Mouse (Mus musculus) urinary bladder, postnatal 25 days (tissue): ENCODE results near the gene Flt3.

Source experiments
- DNase-seq: peaks from one replicate; pipeline ENCODE4 v3.0.0; 2022; ENCODE audit warnings: low spot score

Gene Flt3

DNA sequence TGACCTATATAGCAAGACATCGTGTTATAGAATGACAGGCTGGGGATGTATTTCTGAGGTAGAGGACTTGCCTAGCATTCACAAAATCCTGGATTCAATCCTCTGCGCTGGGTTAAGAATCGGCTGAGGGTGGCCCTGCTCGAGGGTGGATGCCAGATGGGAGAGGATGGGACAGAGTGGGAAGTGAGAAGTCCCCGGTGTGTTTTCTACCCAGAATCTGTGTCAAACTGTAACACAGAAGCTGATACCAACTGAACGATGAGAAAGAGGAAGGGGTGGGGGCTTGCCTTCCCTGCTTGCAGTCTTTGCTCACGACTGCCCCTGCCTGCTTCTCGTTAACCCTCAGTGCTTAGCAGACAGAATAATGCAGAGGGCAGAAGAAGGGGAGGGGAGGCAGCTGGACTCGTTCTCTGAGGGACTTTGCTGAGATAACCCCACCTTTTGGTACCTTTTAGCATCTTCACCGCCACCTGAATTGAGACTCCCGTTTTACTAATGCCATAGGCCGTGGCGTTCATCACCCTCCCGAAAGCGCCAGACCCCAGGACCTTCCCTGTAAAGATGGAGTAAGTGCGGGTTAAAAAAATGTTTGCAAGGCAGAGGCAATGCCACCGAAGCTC is 46.0 kb downstream of the Flt3 start:
- DNase-seq, result no peak

DNA sequence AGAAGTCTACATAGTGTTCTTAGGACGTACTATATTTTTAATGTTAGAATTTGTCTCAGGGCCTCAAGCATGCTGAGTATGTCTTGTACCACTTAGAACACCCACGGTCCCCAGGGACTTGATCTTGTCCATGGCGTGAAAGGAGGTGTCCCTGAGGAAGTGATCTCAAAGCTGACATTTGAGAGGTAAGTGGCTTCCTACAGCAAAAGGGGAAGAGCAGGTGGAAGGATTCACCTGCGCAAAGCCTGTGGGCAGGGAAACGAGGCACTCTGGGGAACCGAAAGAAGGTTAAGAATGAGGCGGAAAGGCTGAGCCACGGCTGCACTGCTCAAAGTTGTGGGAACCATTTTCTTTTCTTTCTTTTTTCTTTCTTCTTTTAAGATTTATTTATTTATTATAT is 48.4 kb downstream of the Flt3 start:
- no peak for DNase-seq

DNA sequence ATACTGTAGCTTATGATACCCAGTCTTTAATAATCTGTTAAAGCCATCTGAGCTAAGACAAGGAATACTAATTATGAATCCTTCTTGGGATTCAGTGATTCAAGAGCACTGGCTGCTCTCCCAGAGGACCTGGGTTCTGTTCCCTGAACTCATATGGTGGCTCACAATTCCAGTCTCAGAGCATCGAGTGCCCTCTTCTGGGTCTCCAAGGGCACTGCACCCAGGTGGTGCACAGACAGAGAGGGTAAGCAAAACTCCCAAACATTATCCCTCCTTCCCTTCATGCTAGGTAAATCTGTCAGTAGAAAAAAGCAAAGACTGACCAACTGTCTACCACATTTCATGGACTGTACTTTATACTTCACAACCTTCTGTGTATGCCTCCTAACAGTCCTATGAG is 54.3 kb downstream of the Flt3 start:
- DNase-seq, result no peak

DNA sequence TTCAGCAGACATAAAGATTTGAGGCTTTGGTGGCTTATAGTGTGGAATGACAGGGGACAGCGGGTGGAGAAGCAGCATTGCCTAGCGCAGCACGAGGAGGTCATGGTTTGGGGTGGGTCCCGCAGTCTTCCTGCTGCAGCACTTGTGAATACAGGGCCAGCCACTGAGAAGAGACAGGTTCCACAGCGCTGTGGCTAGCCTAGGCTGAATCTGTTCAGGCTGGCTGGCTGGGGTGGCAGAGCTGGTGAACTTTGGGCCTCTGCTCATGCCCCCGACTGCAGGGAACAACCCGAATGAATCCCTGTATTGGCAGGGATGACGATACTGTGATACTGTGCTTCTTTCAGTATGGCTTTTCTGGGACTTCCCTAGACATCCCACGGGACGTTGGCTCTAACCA is 56.4 kb downstream of the Flt3 start:
- DNase-seq, result no peak

DNA sequence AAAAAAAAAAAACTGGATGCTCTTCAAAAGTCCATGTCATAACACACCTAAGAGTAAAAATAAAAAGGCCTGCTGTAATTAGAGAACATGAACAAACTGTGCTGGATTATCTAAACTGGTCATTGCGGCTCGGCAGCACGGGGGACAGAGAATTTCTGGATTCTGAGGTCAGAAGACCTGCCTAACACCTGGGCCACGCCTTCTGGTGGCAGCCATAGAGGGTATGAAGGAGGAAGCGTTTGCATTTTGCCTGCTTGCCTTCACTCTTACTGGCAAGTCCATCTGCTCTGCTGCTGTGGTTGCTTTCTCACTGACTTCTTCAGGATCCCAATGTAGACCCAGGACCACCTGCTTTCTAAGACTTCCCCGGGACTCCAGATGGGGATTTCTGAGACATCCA is 57.4 kb downstream of the Flt3 start:
- DNase-seq, result no peak

DNA sequence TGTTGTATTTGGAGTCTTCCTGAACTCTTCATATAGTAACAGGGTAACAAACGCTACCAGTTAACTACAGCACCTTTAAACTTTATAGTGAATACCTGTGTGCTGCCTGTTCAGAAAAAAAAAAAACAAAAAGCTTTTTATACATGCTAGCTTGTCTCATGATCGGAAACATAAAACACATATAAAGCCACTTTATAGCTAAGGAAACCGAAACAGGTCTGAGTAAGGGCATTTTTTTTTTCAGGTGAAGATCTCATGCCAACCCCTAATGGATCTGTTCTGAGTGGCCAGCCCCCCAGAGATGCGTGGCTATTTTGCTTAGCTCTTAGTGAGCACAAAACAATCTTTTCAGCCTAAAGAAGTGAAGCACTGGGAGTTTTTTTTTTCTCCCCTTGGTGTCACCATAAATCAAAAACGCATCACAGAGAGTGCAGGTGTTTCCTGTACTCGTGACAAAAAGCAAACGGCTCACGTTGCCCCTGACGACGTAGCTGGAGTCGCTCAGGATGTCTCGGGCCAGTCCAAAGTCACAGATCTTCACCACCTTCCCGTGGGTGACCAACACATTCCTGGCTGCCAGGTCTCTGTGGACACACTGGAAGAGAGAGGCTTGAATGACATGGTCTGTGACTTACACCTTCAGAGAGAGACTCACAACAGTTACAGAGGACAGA is 59.4 kb downstream of the Flt3 start:
- no peak for DNase-seq

DNA sequence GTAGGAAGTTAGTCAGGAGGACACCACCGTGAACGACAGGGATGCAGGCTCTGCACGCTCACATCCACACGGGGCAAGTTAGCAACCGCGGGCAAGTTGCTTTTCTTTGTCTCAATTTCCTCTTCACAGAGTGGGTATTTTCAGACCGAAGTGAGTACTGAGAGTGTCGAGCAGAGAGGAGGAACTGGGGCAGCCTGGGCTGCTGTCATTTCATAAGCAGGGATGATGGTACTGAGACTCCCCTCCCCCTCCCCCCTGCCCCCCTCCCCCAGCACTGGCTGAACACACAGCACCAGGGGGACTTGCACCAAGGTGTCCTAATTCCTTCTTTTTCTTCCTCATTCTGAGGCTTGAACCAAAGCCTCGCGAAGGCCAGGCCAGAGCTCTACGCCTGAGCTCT is 60.7 kb downstream of the Flt3 start:
- DNase-seq, result no peak

DNA sequence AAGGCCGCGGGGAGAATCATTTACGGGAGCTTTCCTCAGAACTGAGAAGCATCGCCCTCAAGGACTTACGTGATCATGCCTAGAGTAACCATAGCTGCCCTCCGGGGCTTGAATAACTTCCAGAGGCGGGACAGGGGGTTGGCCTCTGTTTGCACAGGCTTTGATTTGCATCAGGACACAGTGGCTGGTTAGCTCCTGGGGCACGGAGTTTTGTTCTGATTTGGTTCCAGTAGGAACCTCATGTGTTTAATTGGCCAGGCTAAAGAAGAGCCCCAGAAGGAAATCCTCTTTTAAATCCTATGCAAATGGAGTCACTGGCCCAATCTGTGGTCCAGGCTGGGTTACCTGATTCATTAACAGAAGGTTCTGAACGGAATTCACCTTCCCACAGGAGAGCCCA is 61.3 kb downstream of the Flt3 start:
- no peak for DNase-seq

DNA sequence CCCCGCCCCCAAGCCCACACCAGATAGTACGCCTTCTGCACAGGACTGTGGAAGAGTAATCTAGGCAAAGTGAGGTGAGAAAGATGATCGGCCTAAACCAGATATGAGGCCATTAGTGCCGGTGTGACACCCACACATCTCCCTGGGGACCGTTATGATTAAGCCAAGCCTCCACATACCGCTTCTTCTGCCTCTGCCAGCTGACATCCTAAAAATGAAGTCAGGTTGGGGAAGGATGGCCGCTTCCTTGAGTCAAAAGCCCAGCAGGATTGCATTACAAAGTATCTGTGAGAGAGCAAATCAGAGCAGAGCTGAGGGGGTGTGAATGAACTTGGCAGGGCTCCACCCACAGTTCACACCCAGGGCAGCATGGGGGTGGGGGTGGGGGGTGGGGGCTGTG is 67.6 kb downstream of the Flt3 start:
- DNase-seq, result no peak

DNA sequence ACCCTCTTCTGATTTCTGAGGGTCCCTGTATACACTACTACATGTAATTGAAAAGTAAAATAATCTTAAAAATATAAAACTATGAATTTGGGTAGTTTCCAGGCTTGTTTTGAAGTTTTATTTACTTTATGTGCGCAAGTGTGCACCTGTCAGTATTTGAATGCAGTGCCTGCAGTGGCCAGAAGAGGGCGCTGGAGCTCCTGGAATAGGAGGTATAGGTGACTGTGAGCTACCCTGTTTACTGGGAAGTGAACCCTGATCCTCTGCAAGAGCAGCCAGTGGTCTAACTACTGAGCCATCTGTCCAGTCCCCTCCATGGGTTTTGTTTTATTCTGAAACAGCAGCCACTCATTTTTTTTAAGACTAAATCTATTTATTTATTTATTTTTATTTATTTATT is 68.7 kb downstream of the Flt3 start:
- DNase-seq, result no peak

DNA sequence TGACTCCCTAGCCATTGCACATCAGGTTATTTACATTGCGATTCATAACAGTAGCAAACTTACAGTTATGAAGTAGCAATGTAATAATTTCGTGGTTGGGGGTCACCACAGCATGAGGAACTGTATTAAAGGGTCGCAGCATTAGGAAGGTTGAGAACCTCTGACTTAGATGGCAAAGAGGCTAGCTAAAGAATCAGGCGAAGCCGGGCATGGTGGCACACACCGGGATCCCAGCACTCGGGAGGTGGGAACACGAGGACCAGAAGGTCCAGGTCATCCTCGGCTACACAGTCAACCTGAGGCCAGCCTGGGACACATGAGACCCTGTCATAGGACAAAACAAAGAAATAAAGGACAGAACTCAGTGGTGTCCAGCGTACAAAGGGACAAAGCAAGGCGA is 70.3 kb downstream of the Flt3 start:
- DNase-seq, result no peak

DNA sequence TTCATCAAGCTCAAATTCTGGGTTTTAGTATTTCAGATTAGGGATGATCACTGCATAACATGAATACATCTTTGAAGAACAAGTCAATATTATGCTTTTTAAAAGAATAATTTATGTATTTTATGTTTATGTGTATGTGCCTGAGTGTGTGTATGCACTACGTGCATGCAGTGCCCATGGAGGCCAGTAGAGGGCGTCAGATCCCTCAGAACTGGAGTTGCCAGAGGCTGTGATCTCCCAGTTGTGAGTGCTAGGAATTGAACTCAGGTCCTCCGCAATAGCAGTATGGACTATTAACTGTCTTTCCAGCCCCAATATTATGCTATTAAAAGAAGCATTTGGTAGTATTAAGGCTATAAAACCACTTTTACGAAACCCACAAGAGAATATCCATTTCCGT is 72.7 kb downstream of the Flt3 start:
- no peak for DNase-seq

DNA sequence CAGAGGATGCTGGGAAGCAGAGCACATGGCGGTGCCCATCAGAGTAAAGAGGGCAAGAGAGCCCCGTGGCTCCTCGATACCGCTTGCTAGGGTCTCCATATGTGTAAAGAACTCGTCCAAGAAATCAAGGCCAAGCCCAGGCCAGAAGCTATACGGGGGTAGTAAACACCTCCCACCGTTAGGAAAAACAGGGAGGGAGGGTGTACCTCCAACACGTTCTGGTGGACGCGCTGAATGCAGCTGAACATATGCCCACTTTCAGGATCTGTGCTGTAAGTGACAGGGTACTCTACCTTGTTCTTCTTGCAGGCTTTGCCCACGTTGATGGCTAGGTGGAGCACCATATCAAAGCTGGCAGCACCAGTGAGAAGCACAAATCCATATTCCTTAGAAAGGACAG is 74.4 kb downstream of the Flt3 start:
- DNase-seq, result no peak

DNA sequence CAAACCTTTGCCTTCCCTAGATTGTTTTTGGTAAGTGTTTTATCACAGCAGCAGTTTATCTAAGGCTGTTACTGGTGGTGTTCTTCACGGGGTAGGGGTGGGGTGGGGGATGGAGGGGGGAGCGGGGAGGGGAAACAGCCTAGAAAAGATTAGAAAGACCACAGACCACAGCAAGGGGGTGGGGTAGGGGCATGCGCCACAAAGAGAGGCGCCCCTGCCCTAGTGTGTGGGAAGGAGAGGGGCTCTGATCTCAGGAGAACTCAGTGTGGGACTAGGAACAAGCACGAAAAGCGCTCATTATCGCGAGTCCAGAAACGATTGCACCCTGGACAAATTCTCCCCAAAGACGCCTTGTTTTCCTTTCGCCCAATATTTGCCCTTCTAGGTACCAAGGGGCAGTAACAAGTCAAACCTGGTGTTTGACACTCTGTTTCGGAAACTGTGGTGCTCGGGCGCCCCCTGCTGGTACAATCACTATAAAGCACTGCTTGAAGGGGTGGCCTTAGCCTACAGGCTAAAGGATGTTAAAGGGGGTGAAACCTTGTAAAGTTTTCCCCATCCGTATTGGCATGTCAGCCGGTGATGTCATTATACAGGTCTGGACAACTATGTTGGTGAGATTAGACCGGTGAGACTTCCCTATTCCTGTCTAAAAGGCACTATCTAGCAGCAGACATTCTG is 76.9 kb downstream of the Flt3 start:
- DNase-seq, result peak; percentile 78

DNA sequence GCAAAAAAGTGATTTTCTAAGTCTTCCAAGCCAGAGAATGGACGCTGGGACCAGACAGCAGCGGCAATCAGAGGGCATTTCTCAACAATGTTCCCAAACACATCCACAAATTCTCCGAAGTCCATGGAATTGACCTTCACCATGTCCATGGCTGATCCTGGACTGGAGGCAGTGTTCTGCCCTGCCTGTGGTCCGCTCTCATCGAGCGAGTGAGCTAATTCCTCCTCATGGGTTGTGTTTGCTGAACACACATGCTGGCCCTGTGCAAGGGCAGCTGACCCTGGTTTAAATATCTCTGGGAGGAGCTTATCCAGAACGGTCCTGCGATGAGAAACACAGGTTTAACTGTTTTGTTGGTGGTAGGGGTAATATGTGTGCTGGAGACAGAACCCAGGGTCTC is 78.1 kb downstream of the Flt3 start, which contains the start of gene Urad:
Gene Urad (minus strand): TSS at position 258 of the 400 bp plus-strand sequence.
- DNase-seq, result no peak

DNA sequence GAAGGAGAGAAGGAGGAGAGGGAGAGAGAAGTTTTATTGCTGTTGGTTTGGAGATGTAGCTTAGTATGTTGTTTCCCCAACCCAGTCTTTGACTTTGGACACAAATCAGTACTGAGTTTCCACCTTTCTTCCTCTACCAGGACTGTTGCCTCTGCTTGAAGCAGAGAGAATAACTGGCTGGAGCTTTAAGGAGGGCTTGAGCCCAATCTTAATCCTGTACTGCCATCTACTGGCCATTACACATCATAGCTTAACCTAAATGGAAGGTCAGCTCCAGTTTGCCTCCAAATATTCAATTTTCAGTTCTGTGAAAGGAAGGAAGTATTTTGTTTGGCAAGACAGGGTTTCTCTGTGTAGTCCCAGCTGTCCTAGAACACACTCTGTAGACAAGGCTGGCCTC is 80.6 kb downstream of the Flt3 start:
- DNase-seq, result no peak

DNA sequence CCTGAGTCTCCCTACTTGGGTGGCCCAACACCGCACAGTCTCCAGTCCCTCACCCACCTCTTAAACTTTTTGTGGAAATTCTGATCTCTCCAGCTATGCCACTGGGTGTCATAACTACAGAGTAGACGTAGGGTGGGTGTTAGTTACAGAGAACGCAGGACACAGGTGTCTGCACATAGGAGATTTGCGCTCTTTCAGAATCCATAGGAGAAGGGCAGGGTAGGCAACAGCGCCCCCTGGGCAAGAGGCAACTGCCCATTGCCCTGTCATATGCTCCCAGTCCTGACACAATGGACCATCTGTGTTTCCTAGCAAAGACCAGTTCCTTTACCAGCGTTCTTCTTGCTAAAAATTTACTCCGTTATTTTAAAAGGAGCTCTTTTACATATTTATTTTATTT is 82.3 kb downstream of the Flt3 start:
- DNase-seq, result no peak

DNA sequence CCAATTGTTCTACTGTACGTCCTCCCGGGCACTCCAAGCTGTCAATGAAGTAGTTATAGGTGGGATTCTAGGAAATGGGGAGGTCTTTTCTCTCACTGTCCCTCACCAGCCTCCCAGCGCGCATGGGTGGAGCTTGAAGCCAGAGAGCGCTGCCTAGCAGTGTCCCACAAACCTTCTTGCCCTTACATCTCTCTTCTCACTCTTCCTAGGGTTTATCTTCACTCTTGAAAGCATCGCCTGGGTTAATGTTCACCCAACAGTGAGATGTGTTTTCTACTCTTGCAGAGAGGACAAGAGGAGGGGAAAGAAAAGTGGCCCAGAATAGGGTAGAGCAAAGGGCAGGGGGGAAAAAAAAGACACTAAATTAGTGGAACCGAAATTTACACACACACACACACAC is 83.0 kb downstream of the Flt3 start:
- DNase-seq, result no peak

DNA sequence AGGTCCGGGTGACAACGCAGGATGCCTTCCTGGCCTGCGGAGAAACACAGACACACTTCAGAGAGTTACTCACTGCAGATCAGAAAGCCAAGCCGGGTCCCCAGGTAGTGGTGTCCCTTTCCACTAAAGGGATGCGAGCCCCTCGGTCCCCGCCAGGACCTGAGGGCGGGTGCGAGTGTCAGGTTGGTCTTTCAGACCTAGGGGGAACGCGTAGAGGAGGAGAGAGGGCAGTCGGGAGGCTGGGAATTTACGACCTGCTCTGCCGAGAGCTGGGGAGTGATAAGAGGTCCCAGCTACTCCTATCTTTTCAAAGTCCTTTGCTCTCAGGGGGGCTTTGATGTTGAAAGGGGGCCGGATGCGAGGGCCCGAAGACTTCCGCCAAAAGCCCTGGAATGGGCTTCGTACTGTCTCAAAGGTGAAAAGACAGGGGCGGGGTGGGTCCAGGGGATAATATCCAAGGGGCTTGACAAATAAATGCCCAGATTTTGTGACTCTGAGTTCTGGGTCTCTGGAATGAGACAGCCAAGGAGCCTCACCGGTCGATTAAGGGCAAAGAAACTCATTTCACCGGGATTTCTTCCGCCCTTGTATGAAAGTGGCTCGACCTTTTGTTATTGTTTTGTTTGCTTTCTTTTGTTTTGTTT is 84.7 kb downstream of the Flt3 start:
- DNase-seq, result no peak

DNA sequence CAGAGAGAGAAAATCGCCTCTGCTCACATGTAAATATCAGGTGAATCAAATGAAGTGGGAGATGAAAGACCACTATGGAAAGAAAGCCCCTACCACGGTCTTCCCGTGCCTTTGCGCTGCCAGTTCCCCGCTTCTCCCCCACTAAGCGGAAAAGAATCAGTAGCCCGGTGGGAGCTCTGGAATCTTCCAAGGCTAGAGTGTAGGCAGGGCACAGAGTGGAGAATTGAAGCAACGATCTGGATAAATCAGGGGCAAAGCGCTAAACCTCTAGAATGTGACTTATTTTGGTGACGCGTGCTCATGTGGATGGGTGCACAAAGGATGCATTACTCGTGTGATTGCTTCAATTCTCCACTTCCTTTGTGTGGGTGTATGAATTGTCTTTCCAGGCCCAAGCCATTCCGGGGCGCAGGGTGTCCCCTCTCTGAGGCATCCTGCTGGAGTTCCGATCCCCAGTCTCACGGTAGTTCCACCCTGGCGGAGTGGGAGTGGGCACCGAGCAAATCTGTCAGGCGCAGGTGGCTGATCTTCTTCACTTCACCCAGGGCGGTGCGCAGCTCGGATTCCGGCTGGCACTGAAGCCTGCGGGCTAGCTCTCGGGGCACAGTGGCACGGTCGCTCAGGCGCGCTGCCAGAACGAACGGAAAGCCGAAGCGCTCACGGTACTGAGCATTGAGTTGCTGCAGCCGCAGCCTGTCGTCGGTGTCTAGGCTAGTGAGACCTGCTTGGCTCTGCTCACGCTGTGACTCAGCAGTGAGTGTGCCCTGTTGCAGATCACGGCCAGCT is 85.5 kb downstream of the Flt3 start:
- no peak for DNase-seq

DNA sequence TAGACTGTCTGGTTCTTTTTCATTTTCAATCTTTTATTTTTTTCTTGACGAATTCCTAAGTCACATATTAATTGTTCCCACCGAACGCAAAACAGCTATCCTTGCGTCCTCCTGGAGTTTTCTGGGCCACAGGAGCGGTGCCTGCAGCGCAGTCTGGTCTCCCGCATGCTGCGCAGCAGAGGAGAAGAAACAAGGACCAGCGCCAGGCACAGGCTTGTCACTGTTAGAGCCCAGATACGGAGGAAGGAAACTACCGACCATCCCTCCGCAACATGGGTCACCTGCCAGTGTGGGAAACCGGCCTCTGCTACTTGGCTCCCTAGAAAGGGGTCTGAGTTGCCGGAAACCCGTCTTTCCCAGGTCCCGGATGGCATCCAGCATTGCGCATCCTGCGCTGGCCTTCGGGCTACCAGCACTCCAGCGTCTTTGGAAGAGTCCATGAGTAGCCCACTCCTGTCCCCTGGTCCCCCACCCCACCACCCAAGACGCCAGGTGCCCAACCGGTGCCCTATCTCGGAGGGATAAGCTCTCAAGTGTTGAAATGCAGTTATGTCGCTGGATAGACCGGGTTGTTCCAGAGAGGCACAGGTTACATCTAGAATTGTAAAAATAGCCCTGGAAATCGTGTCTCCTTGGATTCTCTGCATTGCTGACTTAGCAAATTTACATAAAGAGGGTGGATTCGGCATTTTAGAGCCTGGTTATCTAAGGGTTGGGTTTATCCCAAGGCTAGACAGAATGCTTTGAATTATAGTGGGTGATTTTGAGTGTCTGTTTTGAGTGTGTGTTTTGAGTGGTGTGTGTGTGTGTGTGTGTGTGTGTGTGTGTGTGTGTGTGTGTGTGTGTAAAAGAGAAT is 87.2 kb downstream of the Flt3 start:
- no peak for DNase-seq
